Mouse (Mus musculus): ENCODE data around the gene Dpp9. TPM values are rescaled to one million over a fixed set of nuclear protein-coding genes. Genes with fewer than 3 reads are reported as not detected.

Dpp9 gene
- polyA plus RNA-seq, 1 experiment from 2014 or later, result 26.2 TPM

DNA sequence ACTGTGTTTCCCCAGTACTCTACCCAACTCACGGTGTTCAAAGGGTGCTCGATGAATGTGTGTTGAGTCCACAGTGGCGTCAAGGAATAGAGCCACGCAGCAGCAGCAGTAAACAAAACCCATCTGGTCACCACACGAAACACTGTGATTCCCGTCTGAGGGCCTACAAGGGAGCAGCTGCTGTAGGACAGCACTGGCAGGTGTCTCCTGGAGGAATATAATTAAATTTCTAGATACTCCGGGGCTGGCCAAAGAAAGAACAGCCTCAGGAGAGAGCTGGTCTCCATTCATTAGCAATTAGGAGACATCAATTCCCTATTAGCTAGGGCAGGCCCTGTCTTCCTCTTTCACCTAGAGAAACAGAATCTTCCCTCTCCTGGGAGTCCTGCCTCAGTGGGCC, 26.9 kb upstream of the Dpp9 start:
- Histone ChIP-seq H3K27ac (ENCODE audit: low read depth, low read length) (no peak overlapping the region), H3K4me1 (replicated peaks; ENCODE audit: control insufficient read depth, insufficient read depth, low read length) (no peaks in the 10 kb centered on the region), H3K9ac (ENCODE audit: low read depth, low read length) (no peak overlapping the region), H3K36me3 (ENCODE audit: control insufficient read depth, insufficient read depth, low read length) (no peaks in the 10 kb centered on the region), H3K4me3 (ENCODE audit: low read depth, low read length) (no peak overlapping the region), H3K4me2 (replicated peaks; ENCODE audit: low read depth, low read length) (no peak overlapping the region), H3K9me3 (ENCODE audit: control insufficient read depth, low read length) (no peaks in the 10 kb centered on the region), H3K27me3 (ENCODE audit: control insufficient read depth, insufficient read depth, low read length) (peaks cover 5% of the 10 kb centered on the region; the same call in 1 of the 2 replicates)
- DNase-seq (ENCODE audit: low spot score) (no peak), ATAC-seq (ENCODE audit: low FRiP score) (peak; percentile 53)
- 55% methylated on average over 7 of the region's 7 CpGs for WGBS

DNA sequence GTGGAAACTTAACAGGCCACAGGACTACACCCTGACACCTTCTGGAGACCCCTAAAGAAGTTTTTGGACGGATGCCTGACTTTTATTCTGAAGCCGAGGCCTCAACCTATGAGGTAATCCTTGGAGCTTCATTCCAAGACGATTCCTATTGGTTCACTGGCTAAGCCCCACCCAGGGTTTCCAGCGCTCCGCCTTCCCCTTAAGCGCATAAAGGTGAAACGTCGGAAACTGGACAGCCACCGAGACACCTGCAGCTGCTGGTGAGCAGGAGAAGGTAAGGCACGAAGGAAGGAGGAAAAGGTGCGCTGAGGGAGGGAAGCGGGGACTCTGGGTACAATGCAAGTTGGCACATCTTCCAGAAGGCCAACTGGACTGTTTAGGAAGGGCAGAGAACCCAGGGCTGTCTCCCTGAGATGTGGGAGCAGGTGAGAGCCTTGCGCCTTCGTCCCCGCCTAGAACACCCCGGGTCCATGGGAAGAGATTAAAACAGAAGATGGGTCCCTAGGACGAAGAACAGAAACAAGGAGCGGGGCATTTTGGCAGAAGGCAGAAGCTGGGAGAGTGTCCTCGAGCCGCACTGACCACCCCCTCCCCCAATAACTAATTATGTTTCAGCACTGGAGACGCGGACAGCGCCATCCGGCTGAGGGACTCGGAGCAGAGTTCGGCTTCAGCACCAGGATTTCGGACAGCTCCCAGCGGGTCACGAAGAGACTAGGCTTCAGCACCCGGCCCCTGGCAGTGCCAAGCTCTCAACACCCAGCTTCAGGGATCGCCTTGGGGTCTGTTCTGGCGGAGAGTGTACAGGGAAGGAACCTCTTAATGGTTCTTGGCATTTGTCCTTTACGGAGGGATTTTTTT, 23.1 kb upstream of the Dpp9 start:
- Histone ChIP-seq H3K9ac (ENCODE audit: low read depth, low read length) (no peak overlapping the region), H3K9me3 (ENCODE audit: control insufficient read depth, low read length) (no peaks in the 10 kb centered on the region), H3K27ac (ENCODE audit: low read depth, low read length) (no peak overlapping the region), H3K4me1 (replicated peaks; ENCODE audit: control insufficient read depth, insufficient read depth, low read length) (no peaks in the 10 kb centered on the region), H3K4me2 (replicated peaks; ENCODE audit: low read depth, low read length) (peak overlapping the region; percentile 15), H3K4me3 (ENCODE audit: low read depth, low read length) (peak overlapping the region; percentile 24), H3K27me3 (ENCODE audit: control insufficient read depth, insufficient read depth, low read length) (peaks cover 5% of the 10 kb centered on the region; the same call in 1 of the 2 replicates), H3K36me3 (ENCODE audit: control insufficient read depth, insufficient read depth, low read length) (no peaks in the 10 kb centered on the region)
- ATAC-seq (ENCODE audit: low FRiP score) (peak; percentile 62), DNase-seq (ENCODE audit: low spot score) (peak; percentile 90)
- WGBS, result under 1% methylated on average over 33 of the region's 33 CpGs

- DNase-seq (ENCODE audit: low spot score) (peak; percentile 86), ATAC-seq (ENCODE audit: low FRiP score) (peak; percentile 96)
- 2% methylated on average over 14 of the region's 14 CpGs for WGBS
- peaks cover 3% of the 10 kb centered on the region; the same call in 1 of the 2 replicates for H3K4me1 ChIP-seq (replicated peaks; ENCODE audit: control insufficient read depth, insufficient read depth, low read length)
- H3K27me3 ChIP-seq (ENCODE audit: control insufficient read depth, insufficient read depth, low read length), result 0 out of 2 replicates have a peak, but pooled peaks cover 2% of the 10 kb centered on the region
- H3K4me2 ChIP-seq (replicated peaks; ENCODE audit: low read depth, low read length), result peak overlapping the region; percentile 26
- no peak overlapping the region for H3K9ac ChIP-seq (ENCODE audit: low read depth, low read length)
- H3K4me3 ChIP-seq (ENCODE audit: low read depth, low read length), result no peak overlapping the region
- no peaks in the 10 kb centered on the region for H3K36me3 ChIP-seq (ENCODE audit: control insufficient read depth, insufficient read depth, low read length)
- no peaks in the 10 kb centered on the region for H3K9me3 ChIP-seq (ENCODE audit: control insufficient read depth, low read length)
- no peak overlapping the region for H3K27ac ChIP-seq (ENCODE audit: low read depth, low read length)
These were observed 15.2 kb upstream of the Dpp9 start for GRCm38 (mm10) chr17:56233818-56234469.

GRCm38 (mm10) chr17:56233389-56233788, 14.7 kb upstream of the Dpp9 start:
- H3K9ac ChIP-seq (ENCODE audit: low read depth, low read length), result no peak overlapping the region

DNA sequence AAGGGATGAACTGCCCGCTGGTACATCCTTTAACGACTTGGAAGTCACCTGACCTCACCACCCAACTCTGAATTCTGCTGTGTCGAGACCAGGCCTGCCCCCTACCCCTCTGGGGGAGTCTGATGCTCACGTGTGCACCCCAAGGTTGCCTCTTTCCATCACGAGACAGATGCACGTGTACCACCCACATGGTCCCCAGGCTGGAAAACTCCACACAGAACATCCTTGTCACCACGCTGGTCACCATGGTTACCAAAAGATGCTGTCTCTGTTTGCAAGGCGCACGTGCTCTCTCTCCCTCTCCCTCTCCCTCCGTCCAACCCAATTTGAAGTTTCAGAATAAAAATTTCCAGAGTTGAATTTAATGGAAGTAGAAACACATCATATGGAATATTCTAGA, 11.2 kb upstream of the Dpp9 start:
- Histone ChIP-seq H3K4me1 (replicated peaks; ENCODE audit: control insufficient read depth, insufficient read depth, low read length) (peaks cover 3% of the 10 kb centered on the region; the same call in 1 of the 2 replicates), H3K4me3 (ENCODE audit: low read depth, low read length) (no peak overlapping the region), H3K27me3 (ENCODE audit: control insufficient read depth, insufficient read depth, low read length) (no peaks in the 10 kb centered on the region), H3K9me3 (ENCODE audit: control insufficient read depth, low read length) (no peaks in the 10 kb centered on the region), H3K27ac (ENCODE audit: low read depth, low read length) (no peak overlapping the region), H3K36me3 (ENCODE audit: control insufficient read depth, insufficient read depth, low read length) (no peaks in the 10 kb centered on the region), H3K4me2 (replicated peaks; ENCODE audit: low read depth, low read length) (no peak overlapping the region), H3K9ac (ENCODE audit: low read depth, low read length) (no peak overlapping the region)
- DNase-seq (ENCODE audit: low spot score), result no peak
- 70% methylated on average over 10 of the region's 10 CpGs for WGBS
- no peak for ATAC-seq (ENCODE audit: low FRiP score)

More at GRCm38 (mm10) chr17:56233389-56233788, 14.7 kb upstream of the Dpp9 start:
- Histone ChIP-seq H3K4me3 (ENCODE audit: low read depth, low read length) (no peak overlapping the region), H3K27ac (ENCODE audit: low read depth, low read length) (no peak overlapping the region), H3K4me1 (replicated peaks; ENCODE audit: control insufficient read depth, insufficient read depth, low read length) (peaks cover 3% of the 10 kb centered on the region; the same call in 1 of the 2 replicates), H3K36me3 (ENCODE audit: control insufficient read depth, insufficient read depth, low read length) (no peaks in the 10 kb centered on the region), H3K27me3 (ENCODE audit: control insufficient read depth, insufficient read depth, low read length) (0 out of 2 replicates have a peak, but pooled peaks cover 2% of the 10 kb centered on the region), H3K9me3 (ENCODE audit: control insufficient read depth, low read length) (no peaks in the 10 kb centered on the region), H3K4me2 (replicated peaks; ENCODE audit: low read depth, low read length) (peak overlapping the region; percentile 26)
- no peak for DNase-seq (ENCODE audit: low spot score)
- WGBS, result 54% methylated on average over 8 of the region's 8 CpGs
- ATAC-seq (ENCODE audit: low FRiP score), result peak; percentile 28; the same call in 1 of the 2 replicates

DNA sequence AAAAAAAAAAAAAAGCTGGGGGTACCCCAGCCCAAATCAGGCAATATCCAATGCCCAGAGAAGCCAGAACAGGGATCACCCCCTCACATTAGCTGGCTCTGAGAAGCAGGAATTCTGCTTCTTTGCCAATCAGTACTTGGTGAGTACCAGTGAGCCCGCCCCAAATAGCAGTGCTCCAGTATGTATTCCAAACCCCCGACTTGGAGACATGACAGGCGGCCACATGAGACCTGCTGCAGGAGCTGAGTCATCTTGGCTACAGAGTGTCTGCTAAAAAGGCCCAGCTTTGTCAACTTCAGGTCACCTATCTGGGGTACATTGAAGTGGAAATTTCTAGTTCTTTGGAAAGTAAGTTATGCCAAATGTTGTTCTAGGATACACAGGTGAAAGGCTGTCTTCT, 7.9 kb upstream of the Dpp9 start:
- no peaks in the 10 kb centered on the region for H3K4me1 ChIP-seq (replicated peaks; ENCODE audit: control insufficient read depth, insufficient read depth, low read length)
- WGBS, result 70% methylated on average over 3 of the region's 3 CpGs
- no peaks in the 10 kb centered on the region for H3K27me3 ChIP-seq (ENCODE audit: control insufficient read depth, insufficient read depth, low read length)
- H3K4me3 ChIP-seq (ENCODE audit: low read depth, low read length), result no peak overlapping the region
- ATAC-seq (ENCODE audit: low FRiP score), result no peak
- no peak for DNase-seq (ENCODE audit: low spot score)
- no peak overlapping the region for H3K4me2 ChIP-seq (replicated peaks; ENCODE audit: low read depth, low read length)
- no peaks in the 10 kb centered on the region for H3K36me3 ChIP-seq (ENCODE audit: control insufficient read depth, insufficient read depth, low read length)
- H3K27ac ChIP-seq (ENCODE audit: low read depth, low read length), result no peak overlapping the region
- no peak overlapping the region for H3K9ac ChIP-seq (ENCODE audit: low read depth, low read length)
- no peaks in the 10 kb centered on the region for H3K9me3 ChIP-seq (ENCODE audit: control insufficient read depth, low read length)

DNA sequence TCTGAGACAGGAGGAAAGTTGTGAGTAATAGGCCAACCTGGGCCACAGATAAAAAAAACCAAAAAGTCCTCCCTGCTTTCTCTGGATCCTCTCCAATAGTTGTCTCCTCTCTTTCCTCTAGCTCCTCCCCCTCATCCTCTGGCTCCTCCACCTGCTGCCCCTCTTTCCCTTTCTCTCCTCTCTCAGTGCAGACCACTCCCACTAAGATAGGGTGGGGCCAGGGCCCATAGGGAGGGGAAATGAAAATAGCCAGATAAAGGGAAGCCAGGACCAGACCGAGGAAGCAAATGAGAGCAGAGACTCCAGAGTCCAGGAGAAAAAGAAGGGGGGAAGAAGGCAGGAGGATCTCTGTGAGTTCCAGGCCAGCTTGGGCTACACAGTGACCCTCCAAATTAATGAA, 6.2 kb upstream of the Dpp9 start:
- 67% methylated on average over 1 of the region's 1 CpGs for WGBS
- Histone ChIP-seq H3K9me3 (ENCODE audit: control insufficient read depth, low read length) (no peaks in the 10 kb centered on the region), H3K4me1 (replicated peaks; ENCODE audit: control insufficient read depth, insufficient read depth, low read length) (no peaks in the 10 kb centered on the region), H3K27ac (ENCODE audit: low read depth, low read length) (no peak overlapping the region), H3K27me3 (ENCODE audit: control insufficient read depth, insufficient read depth, low read length) (no peaks in the 10 kb centered on the region), H3K4me3 (ENCODE audit: low read depth, low read length) (no peak overlapping the region), H3K36me3 (ENCODE audit: control insufficient read depth, insufficient read depth, low read length) (no peaks in the 10 kb centered on the region), H3K4me2 (replicated peaks; ENCODE audit: low read depth, low read length) (no peak overlapping the region), H3K9ac (ENCODE audit: low read depth, low read length) (no peak overlapping the region)
- DNase-seq (ENCODE audit: low spot score) (no peak), ATAC-seq (ENCODE audit: low FRiP score) (no peak)

- DNase-seq (ENCODE audit: low spot score) (no peak), ATAC-seq (ENCODE audit: low FRiP score) (no peak)
- WGBS, result 53% methylated on average over 3 of the region's 3 CpGs
- Histone ChIP-seq H3K4me3 (ENCODE audit: low read depth, low read length) (no peak overlapping the region), H3K9ac (ENCODE audit: low read depth, low read length) (no peak overlapping the region), H3K36me3 (ENCODE audit: control insufficient read depth, insufficient read depth, low read length) (no peaks in the 10 kb centered on the region), H3K9me3 (ENCODE audit: control insufficient read depth, low read length) (no peaks in the 10 kb centered on the region), H3K27ac (ENCODE audit: low read depth, low read length) (no peak overlapping the region), H3K4me1 (replicated peaks; ENCODE audit: control insufficient read depth, insufficient read depth, low read length) (peaks cover 8% of the 10 kb centered on the region), H3K4me2 (replicated peaks; ENCODE audit: low read depth, low read length) (no peak overlapping the region), H3K27me3 (ENCODE audit: control insufficient read depth, insufficient read depth, low read length) (no peaks in the 10 kb centered on the region)
These were observed 1.1 kb upstream of the Dpp9 start for GRCm38 (mm10) chr17:56219805-56220204.
